In genomic region chr8:124643540-124644339, GRCm38 (mm10) we compare ENCODE assay signal across 8 mouse cellular contexts. TPM values are rescaled to one million over a fixed set of nuclear protein-coding genes. Genes with fewer than 3 reads are reported as not detected.
DNase-seq lines count a peak whose midpoint lies in the region; ATAC-seq lines count a peak whose summit lies in the region.

No protein-coding gene starts in this region.

- no peaks in the 10 kb centered on the region for H3K9me3 ChIP-seq in forebrain, embryonic 15.5 days
- H3K9me3 ChIP-seq in hindbrain, embryonic 16.5 days (ENCODE audit: control insufficient read depth, low read length): no peaks in the 10 kb centered on the region
- no peaks in the 10 kb centered on the region for H3K9me3 ChIP-seq in neural tube, embryonic 13.5 days

- intact Hi-C loops in left cerebral cortex, postnatal 25 days (cut with DNase I): loop anchor here (1.0 kb wide), 1 partner anchor 18 kb away; no protein-coding TSS in a partner anchor

- peak overlapping the region; percentile 27 for H3K9ac ChIP-seq in forebrain, embryonic 15.5 days (replicated peaks)
- no peak overlapping the region; the same call in 1 of the 2 replicates for H3K9ac ChIP-seq in hindbrain, embryonic 16.5 days (ENCODE audit: low read depth, low read length)
- peak overlapping the region; percentile 41; the same call in 1 of the 2 replicates for H3K9ac ChIP-seq in neural tube, embryonic 13.5 days

- peak; percentile 86 for ATAC-seq in forebrain, embryonic 15.5 days (replicated peaks)
- ATAC-seq in hindbrain, embryonic 16.5 days: peak; percentile 79; the same call in 1 of the 2 replicates
- peak; percentile 69 for ATAC-seq in neural tube, embryonic 13.5 days (ENCODE audit: low read depth)
- no peak for ATAC-seq in monocyte, adult 5-6 weeks (replicated peaks; ENCODE audit: insufficient number of reproducible peaks, low FRiP score, low TSS enrichment, poor library complexity, severe bottlenecking)

- peak; percentile 59 for DNase-seq in ovary, adult 18-20 months (ENCODE audit: low spot score)
- no peak for DNase-seq in ovary, postnatal 10 days (ENCODE audit: low spot score)
- peak; percentile 67 to 94 for DNase-seq in left cerebral cortex, postnatal 25 days (ENCODE audit: low spot score in 2 of 2)
- DNase-seq in embryo, embryonic 9.5 days (ENCODE audit: extremely low spot score): no peak

- 42% methylated on average over 18 of the region's 18 CpGs for WGBS in forebrain, embryonic 15.5 days
- WGBS in hindbrain, embryonic 16.5 days: 41% methylated on average over 18 of the region's 18 CpGs
- WGBS in neural tube, embryonic 13.5 days: 45% methylated on average over 18 of the region's 18 CpGs

- H3K36me3 ChIP-seq in forebrain, embryonic 15.5 days: peaks cover 9% of the 10 kb centered on the region; the same call in 1 of the 2 replicates
- peaks cover 8% of the 10 kb centered on the region for H3K36me3 ChIP-seq in hindbrain, embryonic 16.5 days (ENCODE audit: control insufficient read depth, insufficient read depth, low read length)
- peaks cover 32% of the 10 kb centered on the region for H3K36me3 ChIP-seq in neural tube, embryonic 13.5 days

- no peak overlapping the region for H3K4me3 ChIP-seq in forebrain, embryonic 15.5 days
- H3K4me3 ChIP-seq in hindbrain, embryonic 16.5 days (ENCODE audit: low read length): no peak overlapping the region
- H3K4me3 ChIP-seq in neural tube, embryonic 13.5 days: no peak overlapping the region

- no peaks in the 10 kb centered on the region for H3K27me3 ChIP-seq in forebrain, embryonic 15.5 days
- no peaks in the 10 kb centered on the region for H3K27me3 ChIP-seq in hindbrain, embryonic 16.5 days (replicated peaks; ENCODE audit: control insufficient read depth, insufficient read depth, low read length)
- no peaks in the 10 kb centered on the region for H3K27me3 ChIP-seq in neural tube, embryonic 13.5 days

- peak overlapping the region; percentile 8; the same call in 1 of the 2 replicates for H3K4me2 ChIP-seq in forebrain, embryonic 15.5 days (replicated peaks)
- H3K4me2 ChIP-seq in hindbrain, embryonic 16.5 days (ENCODE audit: low read length): peak overlapping the region; percentile 16; the same call in 1 of the 2 replicates
- H3K4me2 ChIP-seq in neural tube, embryonic 13.5 days: peak overlapping the region; percentile 29

- H3K4me1 ChIP-seq in forebrain, embryonic 15.5 days: peaks cover 27% of the 10 kb centered on the region
- H3K4me1 ChIP-seq in hindbrain, embryonic 16.5 days (ENCODE audit: control insufficient read depth, insufficient read depth, low read depth, low read length): peaks cover 15% of the 10 kb centered on the region
- H3K4me1 ChIP-seq in neural tube, embryonic 13.5 days (replicated peaks): peaks cover 38% of the 10 kb centered on the region

- H3K27ac ChIP-seq in forebrain, embryonic 15.5 days (replicated peaks): peak overlapping the region; percentile 83
- H3K27ac ChIP-seq in hindbrain, embryonic 16.5 days (ENCODE audit: low read depth, low read length): peak overlapping the region; percentile 66
- peak overlapping the region; percentile 81 for H3K27ac ChIP-seq in neural tube, embryonic 13.5 days (replicated peaks)

RNA-seq across cellular contexts. Expression of gene 2310022B05Rik, which starts 19.4 kb away (rescaled TPM):
- polyA plus RNA-seq in forebrain, embryonic 15.5 days (2015; fragmentation: Nextera tagmentation; extraction: Ambion mirVana): 27.6 and 28.5 TPM in 2 replicates
- 17.0 and 23.2 TPM in 2 replicates for polyA plus RNA-seq in hindbrain, embryonic 16.5 days (2015; fragmentation: Nextera tagmentation; extraction: Ambion mirVana)
- 10 to 100 TPM; 50.5 to 55.8 TPM for total RNA-seq in left cerebral cortex, postnatal 25 days (2021)
- polyA plus RNA-seq in neural tube, embryonic 13.5 days (2015; fragmentation: Nextera tagmentation; extraction: Ambion mirVana): 20.8 and 21.3 TPM in 2 replicates
- total RNA-seq in monocyte, adult 5-6 weeks (2017): 1.1 to 3.5 TPM (median 3.2 TPM) in 3 replicates

Comparison
In these comparisons a context has a peak if more than half of its experiments do, and no peak if none do; other contexts are left out.
1. DNase-seq: peak in ovary, adult 18-20 months (single experiment) and left cerebral cortex, postnatal 25 days (2 of 2); none in ovary, postnatal 10 days (single experiment) and embryo, embryonic 9.5 days (single experiment).
2. Peak in every context shown above with its lines, with median percentiles within 50 percentile points of each other: H3K27ac ChIP-seq and H3K4me2 ChIP-seq.